Mouse (Mus musculus) ES-Bruce4 (cell line): ENCODE results near the gene Dhcr24.

Source experiments
- CTCF ChIP-seq: IDR thresholded peaks from one replicate; pipeline ENCODE4 v1.8.1; 2011; ENCODE audit warnings: low read depth, low read length
- EP300 ChIP-seq: IDR thresholded peaks from 2 replicates; pipeline ENCODE4 v1.6.1; 2011; ENCODE audit warnings: low read depth, low read length; ENCODE audit not compliant: insufficient read depth
- POLR2A ChIP-seq: IDR thresholded peaks from one replicate; pipeline ENCODE4 v1.8.1; 2011; ENCODE audit warnings: low read length; ENCODE audit not compliant: insufficient read depth

GRCm38 (mm10) chr4:106597741-106598140, 36.9 kb downstream of the Dhcr24 start:
- no peak for TF ChIP-seq CTCF
- no peak for TF ChIP-seq POLR2A
- TF ChIP-seq EP300 = no peak
